Mouse (Mus musculus) brain, embryonic 14.5 days (tissue): ENCODE measurements around the gene 1700008O03Rik.

ENCODE experiments used
- CTCF ChIP-seq: fragments of 200-500 bp; IDR thresholded peaks from 2 replicates; pipeline ENCODE4 v1.5.1; 2012; ENCODE audit warnings: inconsistent platforms, mild to moderate bottlenecking, moderate library complexity, borderline replicate concordance; ENCODE audit not compliant: insufficient read depth, insufficient read length; ENCODE audit errors: extremely low read depth
- POLR2A ChIP-seq: fragments of 200-500 bp; IDR thresholded peaks from 2 replicates; pipeline ENCODE4 v1.6.1; 2012; ENCODE audit warnings: mild to moderate bottlenecking, inconsistent platforms, borderline replicate concordance; ENCODE audit not compliant: poor library complexity, insufficient read depth, insufficient read length, severe bottlenecking; ENCODE audit errors: extremely low read depth

- no peak for TF ChIP-seq CTCF
- TF ChIP-seq POLR2A, result no peak
Measured at GRCm38 (mm10) chr7:44374756-44375155, 10.9 kb downstream of the 1700008O03Rik start.
